Mouse (Mus musculus) layer of hippocampus, adult 11-12 months (tissue): ENCODE measurements around the gene Hpn.

ENCODE experiments used
- DNase-seq: peaks from one replicate; pipeline ENCODE4 v3.0.0; 2022; ENCODE audit warnings: low spot score

Hpn gene

GRCm38 (mm10) chr7:31140941-31141340, 25.9 kb upstream of the Hpn start:
- DNase-seq: no peak

GRCm38 (mm10) chr7:31140302-31140701, 25.2 kb upstream of the Hpn start:
- DNase-seq: no peak

- peak; percentile 70 for DNase-seq
These were observed 24.7 kb upstream of the Hpn start for GRCm38 (mm10) chr7:31139765-31140164.

GRCm38 (mm10) chr7:31135717-31136116, 20.6 kb upstream of the Hpn start:
- no peak for DNase-seq

GRCm38 (mm10) chr7:31131866-31132265, 16.8 kb upstream of the Hpn start:
- no peak for DNase-seq

DNA sequence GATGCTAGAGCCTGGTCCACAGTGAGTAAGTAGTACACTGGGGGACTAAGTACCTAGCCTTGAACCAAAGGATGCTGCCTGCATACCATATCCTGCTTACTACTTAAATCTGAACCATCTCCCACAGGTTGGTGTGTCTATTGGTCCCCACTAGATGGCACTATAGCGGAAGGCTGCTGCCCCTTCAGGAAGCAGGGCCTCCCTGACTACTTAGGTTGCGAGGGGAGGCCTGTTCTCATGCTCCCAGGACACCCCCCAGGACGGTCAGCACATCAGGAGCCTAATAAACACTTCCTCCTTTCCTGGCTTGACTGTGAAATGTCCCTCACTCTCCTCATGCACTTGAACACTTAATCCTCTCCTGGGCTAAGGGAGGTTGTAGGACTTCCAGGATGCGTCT, 15.8 kb upstream of the Hpn start:
- peak; percentile 58 for DNase-seq

DNA sequence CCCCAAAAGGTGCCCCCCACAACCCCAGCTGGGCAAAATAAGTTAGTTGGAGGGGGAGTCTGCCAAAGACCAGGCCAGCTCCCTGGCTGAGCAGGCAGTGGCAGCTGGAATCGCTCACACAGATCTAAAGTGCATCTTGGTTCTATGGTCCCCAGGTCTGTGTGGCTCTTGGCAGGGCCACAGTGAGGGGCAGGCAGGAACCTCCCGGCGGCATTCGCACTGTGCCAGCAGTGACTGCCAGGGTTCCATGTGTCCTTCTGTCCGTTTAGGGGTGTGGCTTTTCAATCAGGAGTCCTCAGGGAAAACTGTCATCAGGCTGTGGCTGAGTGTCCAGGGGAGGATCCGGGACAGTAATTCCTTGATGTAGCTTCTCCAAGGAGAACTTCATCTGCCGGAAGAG, 15.1 kb upstream of the Hpn start:
- DNase-seq: no peak

DNA sequence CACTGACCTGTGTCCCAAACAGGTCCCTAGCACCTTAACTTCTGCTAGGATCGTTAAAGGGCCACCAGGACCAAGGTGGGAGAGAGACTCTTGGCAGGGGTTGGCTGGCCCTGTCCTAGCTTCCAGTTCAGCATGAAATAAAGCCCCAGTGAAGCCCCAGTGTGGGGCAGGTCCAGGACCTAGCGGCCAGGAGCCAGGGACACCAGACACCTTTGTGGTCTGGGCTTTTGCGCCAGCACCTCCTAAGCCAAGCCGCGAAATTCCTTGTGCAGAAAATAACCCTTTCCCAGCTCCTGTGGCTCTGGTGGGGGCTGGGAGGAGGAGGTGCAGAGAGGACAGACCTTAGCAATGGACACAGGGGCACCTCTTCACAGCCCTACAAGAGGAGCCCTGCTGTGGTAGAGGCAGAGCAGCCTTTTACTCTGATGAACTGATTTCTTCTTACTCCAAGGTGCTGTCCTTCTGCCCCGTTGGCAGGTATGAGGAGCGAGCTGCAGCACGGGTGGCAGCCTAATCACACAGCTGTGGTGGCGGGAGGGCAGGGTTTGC, 13.1 kb upstream of the Hpn start:
- no peak for DNase-seq

DNA sequence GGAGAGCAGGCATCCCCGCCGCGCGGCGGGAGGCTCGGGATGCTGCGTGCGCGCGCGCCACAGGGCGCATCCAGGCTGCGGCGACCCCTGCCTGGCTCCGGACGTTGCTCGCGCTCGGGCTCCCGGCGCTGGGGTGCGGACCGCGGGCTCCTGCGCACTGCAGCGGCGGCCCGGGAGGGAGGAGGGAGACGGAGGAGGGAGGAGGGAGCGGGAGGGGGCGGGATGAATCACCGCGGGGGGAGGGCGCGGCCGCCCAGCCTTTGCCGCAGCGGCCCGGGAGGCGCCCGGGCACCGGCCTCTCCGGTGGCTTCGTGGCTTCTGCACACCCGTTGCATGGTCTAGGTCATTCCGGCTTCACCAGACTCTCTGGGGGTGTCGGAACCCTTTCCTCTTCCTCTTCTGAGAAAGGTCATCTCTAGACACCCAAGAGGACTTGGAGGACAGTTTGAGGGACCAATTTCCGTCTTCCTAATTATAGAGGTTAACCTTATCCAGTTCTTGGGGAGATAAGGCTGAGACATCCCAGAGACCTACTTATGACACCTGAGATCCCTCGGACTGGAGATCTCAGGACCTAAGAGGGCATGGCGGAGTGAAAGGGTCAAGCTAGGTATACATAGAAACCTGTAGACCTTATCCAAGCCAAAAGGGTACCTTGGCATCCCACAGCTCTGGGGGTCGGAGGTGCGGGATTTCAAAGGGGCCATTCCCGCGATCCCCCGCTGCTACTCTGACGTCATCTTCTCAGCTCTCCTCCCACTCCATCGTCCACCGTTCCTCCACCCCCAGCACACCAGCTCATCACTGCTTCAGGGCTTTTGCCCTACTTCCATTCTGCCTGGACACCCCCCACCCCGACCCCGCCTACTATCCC, 12.0 kb upstream of the Hpn start, which contains the start of gene Scn1b:
Scn1b (minus strand) TSS at position 153 of the 874 bp plus-strand sequence.
- peak; percentile 64 for DNase-seq

- DNase-seq: no peak
These were observed 11.2 kb upstream of the Hpn start for GRCm38 (mm10) chr7:31126211-31126751.

DNA sequence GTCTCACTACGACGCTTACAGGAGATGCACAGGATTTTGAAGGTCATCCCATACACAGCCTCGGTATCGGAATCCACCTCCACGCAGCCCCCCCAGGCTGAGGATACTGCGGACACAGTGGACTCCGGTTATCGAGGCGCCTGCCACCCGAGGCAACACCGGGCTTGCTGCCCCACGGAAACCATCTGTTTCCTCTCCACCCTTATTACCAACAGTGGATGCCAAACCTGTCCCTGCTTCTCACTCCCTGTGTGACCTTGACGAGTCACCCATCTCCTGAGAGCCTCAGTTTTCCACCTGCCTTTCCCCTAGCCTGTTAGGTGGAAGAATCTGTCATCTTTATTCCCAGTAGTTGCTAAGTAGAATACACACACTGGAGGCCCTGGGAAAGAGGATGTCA, 10.0 kb upstream of the Hpn start:
- DNase-seq: no peak

GRCm38 (mm10) chr7:31124381-31124780, 9.3 kb upstream of the Hpn start:
- DNase-seq: no peak

DNA sequence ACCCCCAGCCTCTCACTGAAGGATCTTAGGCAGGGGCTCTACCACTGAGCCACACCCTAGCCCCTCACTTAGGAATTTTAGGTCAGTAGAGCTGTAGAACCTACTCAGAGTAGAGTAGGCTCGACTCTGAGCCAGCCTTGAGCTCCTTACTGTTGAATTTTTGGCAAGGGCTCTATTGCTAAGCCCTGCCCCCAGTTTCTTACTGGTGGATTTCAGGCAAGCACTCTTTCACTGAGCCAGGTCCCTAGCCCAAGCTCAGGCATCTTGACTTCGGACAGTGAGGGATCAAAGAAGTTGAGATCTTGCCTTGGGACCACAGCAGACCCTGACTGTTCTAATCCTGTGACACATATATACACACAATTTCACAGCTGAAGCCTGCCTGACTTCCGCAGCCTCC, 8.6 kb upstream of the Hpn start:
- no peak for DNase-seq

GRCm38 (mm10) chr7:31122641-31123631, 7.8 kb upstream of the Hpn start:
- DNase-seq: no peak

- DNase-seq: no peak
These were observed 4.5 kb upstream of the Hpn start for GRCm38 (mm10) chr7:31119556-31119955.

DNA sequence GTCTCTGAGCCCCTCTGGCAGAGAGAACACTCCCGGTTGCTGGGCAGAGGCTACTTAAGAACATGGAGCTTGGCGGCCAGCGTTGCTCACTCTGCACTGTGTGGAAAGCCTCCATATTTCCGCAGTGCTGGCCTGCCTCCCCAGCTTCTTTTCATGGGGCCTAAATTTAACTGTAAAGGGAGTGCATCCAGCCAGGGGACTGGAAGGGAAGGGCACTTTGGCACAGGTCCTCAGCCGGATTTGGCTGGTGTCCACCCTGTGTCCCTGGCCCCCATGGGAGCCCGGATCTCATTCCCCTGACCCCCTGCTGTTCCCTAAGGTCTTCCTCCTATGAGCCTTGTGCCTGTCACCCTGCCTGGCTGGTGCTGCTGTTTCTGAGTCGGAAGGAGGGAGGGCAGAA, 3.4 kb upstream of the Hpn start:
- no peak for DNase-seq

DNA sequence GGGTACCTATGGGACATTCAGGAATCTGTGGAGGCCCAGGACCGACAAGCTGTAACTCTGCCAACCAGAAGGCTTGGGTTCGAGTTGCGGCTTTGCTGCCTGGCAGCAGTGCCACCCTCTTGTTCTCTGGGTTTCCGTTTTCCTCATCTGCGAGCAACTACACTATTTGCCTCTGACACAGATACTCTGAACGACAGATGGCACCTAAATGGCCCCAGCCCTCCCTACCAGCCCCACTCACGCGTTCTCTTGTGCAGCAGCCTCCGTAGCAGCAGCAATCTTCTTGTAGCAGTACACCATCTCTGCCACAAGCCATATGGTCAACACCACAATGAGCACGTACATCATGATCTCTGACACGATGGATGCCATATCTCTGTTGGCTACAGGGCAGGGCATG, 2.4 kb upstream of the Hpn start:
- DNase-seq: peak; percentile 67

DNA sequence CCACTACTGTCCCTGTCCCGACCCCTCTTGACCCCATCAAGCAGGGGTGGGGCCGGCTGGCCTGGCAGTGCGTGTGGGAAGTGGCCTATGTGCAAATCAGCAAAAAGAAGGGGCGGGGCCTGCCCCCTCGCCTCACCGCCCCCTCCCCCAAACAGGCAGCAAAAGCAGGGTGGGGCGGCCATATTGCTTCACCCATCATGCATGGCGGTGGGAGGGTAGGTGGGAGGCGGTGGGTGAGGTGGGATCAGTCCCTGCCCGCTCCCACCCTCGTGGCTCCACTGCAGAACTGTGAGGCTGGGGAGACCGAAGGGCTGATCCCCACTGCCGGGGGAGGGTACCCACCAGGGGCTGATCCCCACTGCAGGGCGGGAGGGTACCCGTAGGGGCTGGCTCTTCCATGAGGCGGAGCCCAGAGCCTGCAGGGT, 1.6 kb upstream of the Hpn start:
- no peak for DNase-seq

GRCm38 (mm10) chr7:31115587-31116043, 525 bp upstream of the Hpn start:
- DNase-seq: no peak

- no peak for DNase-seq
These were observed 444 bp downstream of the Hpn start for GRCm38 (mm10) chr7:31114646-31115045.

- no peak for DNase-seq
These were observed 1.3 kb downstream of the Hpn start for GRCm38 (mm10) chr7:31113800-31114199.

GRCm38 (mm10) chr7:31112036-31112435, 3.1 kb downstream of the Hpn start:
- no peak for DNase-seq
